Mouse (Mus musculus) CH12.LX (cell line): ENCODE measurements around the gene Plekhf1. TPM values are rescaled to one million over a fixed set of nuclear protein-coding genes. Genes with fewer than 3 reads are reported as not detected.

ENCODE experiments used
- DNase-seq: peaks from one replicate; pipeline ENCODE4 v3.0.0-alpha.2; 2013; ENCODE audit errors: extremely low read depth
- H3K27ac ChIP-seq: 2 replicates; pipeline ENCODE4 v1.5.1; 2012; ENCODE audit warnings: low read depth, mild to moderate bottlenecking, control low read depth, moderate library complexity; ENCODE audit not compliant: insufficient read depth
- H3K27me3 ChIP-seq: replicated peaks from 2 replicates; pipeline ENCODE3; 2012; ENCODE audit warnings: inconsistent platforms
- H3K36me3 ChIP-seq, 2 experiments: replicated peaks in 1 of 2; 2 replicates each; pipeline versions ENCODE3 to v1.6.1; 2012; ENCODE audit warnings: inconsistent platforms in 1 of 2, low read length in 1 of 2, mild to moderate bottlenecking in 1 of 2, mixed read lengths in 1 of 2, moderate library complexity in 1 of 2; ENCODE audit not compliant: control insufficient read depth in 1 of 2, insufficient read depth in 1 of 2
- H3K4me1 ChIP-seq, 2 experiments: 2 replicates each; pipeline ENCODE4 v1.6.1; 2012; ENCODE audit warnings: inconsistent platforms in 1 of 2, moderate library complexity in 1 of 2; ENCODE audit not compliant: insufficient read depth in 2 of 2, control insufficient read depth in 1 of 2
- H3K4me2 ChIP-seq: 2 replicates; pipeline ENCODE4 v1.6.1; 2012; ENCODE audit warnings: low read depth, mild to moderate bottlenecking, control low read depth; ENCODE audit not compliant: poor library complexity, insufficient read depth, severe bottlenecking
- H3K4me3 ChIP-seq, 3 experiments: fragments of 150-350 bp in 1 of 3; sonication (generic) in 1 of 3; replicated peaks in 1 of 3; 2 replicates each; pipeline versions ENCODE3 to v1.5.1; 2011 to 2012; ENCODE audit warnings: low read depth in 2 of 3, low read length in 2 of 3, mild to moderate bottlenecking in 2 of 3, moderate library complexity in 2 of 3, control low read depth in 1 of 3, improper control_type of control experiment in 1 of 3, inconsistent platforms in 1 of 3, mixed read lengths in 1 of 3; ENCODE audit not compliant: poor library complexity in 1 of 3
- H3K79me2 ChIP-seq: replicated peaks from 2 replicates; pipeline ENCODE4 v1.6.1; 2012; ENCODE audit warnings: mild to moderate bottlenecking, moderate library complexity; ENCODE audit not compliant: control insufficient read depth, poor library complexity, insufficient read depth, severe bottlenecking; ENCODE audit errors: extremely low read depth
- H3K9ac ChIP-seq: 2 replicates; pipeline ENCODE4 v1.6.1; 2012; ENCODE audit warnings: low read depth, mild to moderate bottlenecking, control low read depth, moderate library complexity; ENCODE audit not compliant: insufficient read depth
- H3K9me3 ChIP-seq: replicated peaks from 2 replicates; pipeline ENCODE3; 2012; ENCODE audit warnings: low read length, inconsistent platforms, mixed read lengths
- BHLHE40 ChIP-seq: IDR thresholded peaks from 2 replicates; pipeline ENCODE4 v1.6.1; 2011; ENCODE audit warnings: mild to moderate bottlenecking, low read depth, low read length, improper control_type of control experiment
- CHD1 ChIP-seq: IDR thresholded peaks from 2 replicates; pipeline ENCODE4 v1.6.1; 2012; ENCODE audit warnings: low read depth, low read length, improper control_type of control experiment, inconsistent platforms
- CTCF ChIP-seq, 2 experiments: IDR thresholded peaks in 1 of 2; conservative IDR thresholded peaks in 1 of 2; 2 replicates each; pipeline ENCODE4 v1.5.1; 2011 to 2012; ENCODE audit warnings: low read depth in 2 of 2, low read length in 2 of 2, improper control_type of control experiment in 1 of 2, inconsistent platforms in 1 of 2, mild to moderate bottlenecking in 1 of 2, moderate library complexity in 1 of 2
- ELF1 ChIP-seq: IDR thresholded peaks from 2 replicates; pipeline ENCODE4 v1.6.1; 2014; ENCODE audit warnings: low read depth, mild to moderate bottlenecking, inconsistent platforms, low read length, improper control_type of control experiment
- EP300 ChIP-seq: IDR thresholded peaks from 2 replicates; pipeline ENCODE4 v1.6.1; 2011; ENCODE audit warnings: low read length, improper control_type of control experiment
- ETS1 ChIP-seq: conservative IDR thresholded peaks from 2 replicates; pipeline ENCODE4 v1.6.1; 2012; ENCODE audit warnings: low read depth, mild to moderate bottlenecking, inconsistent platforms, low read length, improper control_type of control experiment, moderate library complexity
- GABPA ChIP-seq: IDR thresholded peaks from 2 replicates; pipeline ENCODE4 v1.6.1; 2012; ENCODE audit warnings: low read depth, low read length, improper control_type of control experiment, inconsistent platforms; ENCODE audit not compliant: insufficient replicate concordance
- IRF4 ChIP-seq: IDR thresholded peaks from 2 replicates; pipeline ENCODE4 v1.6.1; 2014; ENCODE audit warnings: low read depth, mild to moderate bottlenecking, inconsistent platforms, low read length, improper control_type of control experiment
- JUN ChIP-seq: IDR thresholded peaks from 2 replicates; pipeline ENCODE4 v1.6.1; 2011; ENCODE audit warnings: low read depth, mild to moderate bottlenecking, low read length, improper control_type of control experiment, moderate library complexity; ENCODE audit not compliant: insufficient read depth
- JUND ChIP-seq: conservative IDR thresholded peaks from 2 replicates; pipeline ENCODE4 v1.6.1; 2011; ENCODE audit warnings: low read depth, low read length, improper control_type of control experiment
- KAT2A ChIP-seq: IDR thresholded peaks from 2 replicates; pipeline ENCODE4 v1.6.1; 2012; ENCODE audit warnings: low read length, improper control_type of control experiment, inconsistent platforms; ENCODE audit not compliant: insufficient replicate concordance
- MAX ChIP-seq: IDR thresholded peaks from 2 replicates; pipeline ENCODE4 v1.6.1; 2011; ENCODE audit warnings: low read length, improper control_type of control experiment
- MAZ ChIP-seq: IDR thresholded peaks from 2 replicates; pipeline ENCODE4 v1.6.1; 2012; ENCODE audit warnings: low read depth, mild to moderate bottlenecking, inconsistent platforms, low read length, improper control_type of control experiment, moderate library complexity
- MEF2A ChIP-seq: IDR thresholded peaks from 2 replicates; pipeline ENCODE4 v1.6.1; 2014; ENCODE audit warnings: low read depth, mild to moderate bottlenecking, inconsistent platforms, low read length, improper control_type of control experiment, borderline replicate concordance
- MXI1 ChIP-seq: IDR thresholded peaks from 2 replicates; pipeline ENCODE4 v1.6.1; 2011; ENCODE audit warnings: mild to moderate bottlenecking, low read depth, low read length, improper control_type of control experiment
- MYC ChIP-seq: IDR thresholded peaks from 2 replicates; pipeline ENCODE4 v1.6.1; 2011; ENCODE audit warnings: low read depth, mild to moderate bottlenecking, improper control_type of control experiment, low read length
- NELFE ChIP-seq: IDR thresholded peaks from 2 replicates; pipeline ENCODE4 v1.6.1; 2011; ENCODE audit warnings: low read depth, low read length, improper control_type of control experiment
- NRF1 ChIP-seq: IDR thresholded peaks from 2 replicates; pipeline ENCODE4 v1.6.1; 2014; ENCODE audit warnings: low read depth, mild to moderate bottlenecking, inconsistent platforms, low read length, improper control_type of control experiment, moderate library complexity
- PAX5 ChIP-seq: IDR thresholded peaks from 2 replicates; pipeline ENCODE4 v1.6.1; 2012; ENCODE audit warnings: low read length, inconsistent platforms, mixed read lengths
- POLR2AphosphoS2 ChIP-seq: IDR thresholded peaks from 2 replicates; pipeline ENCODE4 v1.6.1; 2011; ENCODE audit warnings: low read depth, low read length, improper control_type of control experiment
- RAD21 ChIP-seq: IDR thresholded peaks from 2 replicates; pipeline ENCODE4 v1.6.1; 2011; ENCODE audit warnings: low read depth, mild to moderate bottlenecking, low read length, improper control_type of control experiment, moderate library complexity
- RCOR1 ChIP-seq: conservative IDR thresholded peaks from 2 replicates; pipeline ENCODE4 v1.6.1; 2012; ENCODE audit warnings: low read depth, mild to moderate bottlenecking, inconsistent platforms, low read length, improper control_type of control experiment
- SIN3A ChIP-seq: IDR thresholded peaks from 2 replicates; pipeline ENCODE4 v1.6.1; 2012; ENCODE audit warnings: low read length, improper control_type of control experiment, inconsistent platforms
- SMC3 ChIP-seq: IDR thresholded peaks from 2 replicates; pipeline ENCODE4 v1.6.1; 2011; ENCODE audit warnings: low read depth, low read length, improper control_type of control experiment
- TBP ChIP-seq: conservative IDR thresholded peaks from 2 replicates; pipeline ENCODE4 v1.6.1; 2011; ENCODE audit warnings: low read depth, low read length, improper control_type of control experiment
- TCF12 ChIP-seq: IDR thresholded peaks from 2 replicates; pipeline ENCODE4 v1.6.1; 2014; ENCODE audit warnings: low read depth, mild to moderate bottlenecking, inconsistent platforms, low read length, improper control_type of control experiment
- UBTF ChIP-seq: IDR thresholded peaks from 2 replicates; pipeline ENCODE4 v1.6.1; 2012; ENCODE audit warnings: low read depth, mild to moderate bottlenecking, inconsistent platforms, low read length, improper control_type of control experiment, moderate library complexity
- USF1 ChIP-seq: IDR thresholded peaks from 2 replicates; pipeline ENCODE4 v1.6.1; 2014; ENCODE audit warnings: low read depth, mild to moderate bottlenecking, inconsistent platforms, low read length, improper control_type of control experiment
- USF2 ChIP-seq: conservative IDR thresholded peaks from 2 replicates; pipeline ENCODE4 v1.6.1; 2011; ENCODE audit warnings: low read depth, low read length, improper control_type of control experiment
- ZC3H11A ChIP-seq: IDR thresholded peaks from 2 replicates; pipeline ENCODE4 v1.6.1; 2012; ENCODE audit warnings: low read depth, mild to moderate bottlenecking, inconsistent platforms, low read length, improper control_type of control experiment
- ZKSCAN1 ChIP-seq: IDR thresholded peaks from 2 replicates; pipeline ENCODE4 v1.6.1; 2012; ENCODE audit warnings: low read depth, inconsistent platforms, low read length, improper control_type of control experiment, borderline replicate concordance
- ZMIZ1 ChIP-seq: IDR thresholded peaks from 2 replicates; pipeline ENCODE4 v1.6.1; 2012; ENCODE audit warnings: low read depth, mild to moderate bottlenecking, inconsistent platforms, low read length, improper control_type of control experiment
- dilution Hi-C: fragments of 300-500 bp; cut with MboI; formaldehyde crosslinking; loops from 2 replicates; pipeline ENCODE4 v1.14.3; 2020; ENCODE audit warnings: low sequenced_read_pairs; ENCODE audit not compliant: extremely low pct_unique_long_range_greater_than_20kb, extremely low pct_ligation_motif_present
- in situ Hi-C: fragments of 300-500 bp; cut with MboI; formaldehyde crosslinking; loops from 3 replicates; pipeline ENCODE4 v1.14.3; 2019; ENCODE audit warnings: low sequenced_read_pairs, low pct_ligation_motif_present, low pct_unique_long_range_greater_than_20kb, mixed read lengths
- polyA plus RNA-seq: library from polyadenylated mRNA; unstranded; fragments of >175 nt; gene quantifications from 2 replicates; pipeline ENCODE4 v1.2.1, GENCODE M21; 2012; ENCODE audit warnings: low read depth; ENCODE audit not compliant: insufficient read length
- total RNA-seq, 2 experiments: library from RNA; depleted of rRNA; stranded (reverse); fragments of 300-350 nt in 1 of 2; fragments of >200 nt in 1 of 2; gene quantifications; 2 replicates each; pipeline ENCODE4 v1.2.3; 2012 to 2014

The Plekhf1 gene
- total and polyA plus RNA-seq, 3 experiments: 0.16 to 0.72 TPM; not detected in 1

- TF ChIP-seq JUN (no peak), SIN3A (no peak), ZC3H11A (no peak), MEF2A (no peak), ZKSCAN1 (no peak), USF2 (no peak), MYC (no peak), POLR2AphosphoS2 (no peak), JUND (no peak)
- TF ChIP-seq, all 38 proteins: peak for 0
- peaks cover 0 to 16% of the 10 kb centered on the region in 2 experiments; a peak in 2 of 4 replicates for H3K4me1 ChIP-seq
- H3K36me3 ChIP-seq: no peaks in the 10 kb centered on the region
- no peaks in the 10 kb centered on the region for H3K27me3 ChIP-seq
- in situ Hi-C loops (loop anchor here (10.0 kb wide), 1 partner anchor 799 kb away; no protein-coding TSS in a partner anchor), dilution Hi-C loops (no loop called here)
- no peak overlapping the region for H3K27ac ChIP-seq
- peaks cover 2% of the 10 kb centered on the region for H3K9me3 ChIP-seq
- DNase-seq: no peak
- H3K79me2 ChIP-seq: no peaks in the 10 kb centered on the region
- no peak overlapping the region for H3K9ac ChIP-seq
- H3K4me3 ChIP-seq: no peak overlapping the region
- H3K4me2 ChIP-seq: no peak overlapping the region
These were observed 53.9 kb downstream of the Plekhf1 start for GRCm38 (mm10) chr7:38173871-38174270.

GRCm38 (mm10) chr7:38167724-38168141 is 60.1 kb downstream of the Plekhf1 start:
- Histone ChIP-seq H3K27ac (no peak overlapping the region), H3K27me3 (no peaks in the 10 kb centered on the region), H3K4me1 (peaks cover 12 to 42% of the 10 kb centered on the region in 2 experiments), H3K4me3 (no peak overlapping the region), H3K9me3 (peaks cover 2% of the 10 kb centered on the region), H3K4me2 (no peak overlapping the region; the same call in 1 of the 2 replicates), H3K36me3 (no peaks in the 10 kb centered on the region), H3K9ac (no peak overlapping the region), H3K79me2 (no peaks in the 10 kb centered on the region)
- dilution Hi-C loops: no loop called here
- DNase-seq: peak; percentile 82
- in situ Hi-C loops: no loop called here
- TF ChIP-seq MAZ (no peak), TCF12 (no peak), USF2 (no peak), MEF2A (no peak), MXI1 (no peak), BHLHE40 (no peak), CTCF (conservative IDR thresholded peaks at IDR 0.05 in 1 of 2, IDR thresholded peaks at IDR 0.05 in 1 of 2; ENCODE audit: low read depth in 2 of 2, low read length in 2 of 2) (peak; percentile 65 to 91), ETS1 (no peak), SMC3 (peak; percentile 70), IRF4 (no peak), RCOR1 (no peak), RAD21 (peak; percentile 92), SIN3A (no peak), USF1 (no peak), NRF1 (no peak), ELF1 (peak; percentile 65), KAT2A (no peak), CHD1 (no peak), POLR2AphosphoS2 (no peak), MYC (peak; percentile 56; the same call in 1 of the 2 replicates), EP300 (no peak), ZC3H11A (no peak), GABPA (no peak), JUN (no peak), UBTF (no peak), TBP (no peak), MAX (no peak), PAX5 (no peak), NELFE (no peak), ZKSCAN1 (no peak), ZMIZ1 (no peak)
